Mouse (Mus musculus) hindbrain, embryonic 11.5 days (tissue): ENCODE data around the gene Snrpg. TPM values are rescaled to one million over a fixed set of nuclear protein-coding genes. Genes with fewer than 3 reads are reported as not detected.
A peak's percentile ranks its signal among the peaks of the same experiment; 100 is the strongest.

ENCODE experiments used
- ATAC-seq: fragments of 200-750 bp; cut with Nextera tagmentation; 2 replicates; pipeline ENCODE4 v1.8.0; 2017; ENCODE audit warnings: mild to moderate bottlenecking, moderate TSS enrichment, moderate library complexity; ENCODE audit not compliant: low FRiP score
- DNase-seq: peaks from one replicate; pipeline ENCODE4 v3.0.0-alpha.2; 2015; ENCODE audit warnings: low spot score
- H3K27ac ChIP-seq: fragments of 300-500 bp; sonication (generic); 2 replicates; pipeline ENCODE4 v1.5.1; 2014; ENCODE audit warnings: mild to moderate bottlenecking, low read depth, low read length
- H3K27me3 ChIP-seq: fragments of 300-500 bp; sonication (generic); 2 replicates; pipeline ENCODE4 v1.6.1; 2014; ENCODE audit warnings: mild to moderate bottlenecking, low read length, moderate library complexity, mixed read lengths; ENCODE audit not compliant: control insufficient read depth, insufficient read depth
- H3K36me3 ChIP-seq: fragments of 300-500 bp; sonication (generic); 2 replicates; pipeline ENCODE4 v1.6.1; 2014; ENCODE audit warnings: mild to moderate bottlenecking, low read length, moderate library complexity, mixed read lengths; ENCODE audit not compliant: control insufficient read depth, insufficient read depth
- H3K4me1 ChIP-seq: fragments of 300-500 bp; sonication (generic); replicated peaks from 2 replicates; pipeline ENCODE4 v1.6.1; 2014; ENCODE audit warnings: low read length, mixed read lengths; ENCODE audit not compliant: control insufficient read depth, insufficient read depth
- H3K4me2 ChIP-seq: fragments of 300-500 bp; sonication (generic); replicated peaks from 2 replicates; pipeline ENCODE4 v1.6.1; 2014; ENCODE audit warnings: mild to moderate bottlenecking, low read depth, low read length
- H3K4me3 ChIP-seq: fragments of 300-500 bp; sonication (generic); 2 replicates; pipeline ENCODE4 v1.5.1; 2014; ENCODE audit warnings: low read depth, low read length
- H3K9ac ChIP-seq: fragments of 300-500 bp; sonication (generic); 2 replicates; pipeline ENCODE4 v1.6.1; 2014; ENCODE audit warnings: low read depth, low read length
- H3K9me3 ChIP-seq: fragments of 300-500 bp; sonication (generic); 2 replicates; pipeline ENCODE4 v1.6.1; 2016; ENCODE audit warnings: low read length; ENCODE audit not compliant: control insufficient read depth
- WGBS: fragments of 180-500 bp; shearing (Covaris S2); extraction: QIAGEN DNeasy Blood & Tissue Kit; methylation state at CpG from one replicate; pipeline ENCODE4 v1.1.7; 2014; 5-methylcytosine and 5-hydroxymethylcytosine counted together
- polyA plus RNA-seq: library from polyadenylated mRNA; unstranded; fragments of >200 nt; fragmentation: Nextera tagmentation; extraction: Ambion mirVana; gene quantifications from 2 replicates; pipeline ENCODE4 v1.2.1, GENCODE M21; 2014

The Snrpg gene
- polyA plus RNA-seq, 1 experiment from 2014 or later = 651 TPM

- Histone ChIP-seq H3K27ac (no peak overlapping the region), H3K9ac (no peak overlapping the region), H3K4me3 (no peak overlapping the region), H3K9me3 (no peaks in the 10 kb centered on the region), H3K36me3 (peaks cover 23% of the 10 kb centered on the region), H3K27me3 (no peaks in the 10 kb centered on the region), H3K4me1 (no peaks in the 10 kb centered on the region), H3K4me2 (no peak overlapping the region)
- ATAC-seq (no peak), DNase-seq (no peak)
- WGBS = 87% methylated on average over 18 of the region's 18 CpGs
These were observed 17.4 kb downstream of the Snrpg start for GRCm38 (mm10) chr6:86388461-86388860.

GRCm38 (mm10) chr6:86391326-86391725 lies 20.2 kb downstream of the Snrpg start:
- WGBS = 96% methylated on average over 5 of the region's 5 CpGs
- Histone ChIP-seq H3K9me3 (no peaks in the 10 kb centered on the region), H3K27me3 (no peaks in the 10 kb centered on the region), H3K36me3 (peaks cover 19% of the 10 kb centered on the region), H3K9ac (no peak overlapping the region), H3K4me3 (no peak overlapping the region), H3K4me2 (no peak overlapping the region), H3K27ac (no peak overlapping the region), H3K4me1 (peaks cover 8% of the 10 kb centered on the region; the same call in 1 of the 2 replicates)
- DNase-seq = peak; percentile 42
- no peak for ATAC-seq

DNA sequence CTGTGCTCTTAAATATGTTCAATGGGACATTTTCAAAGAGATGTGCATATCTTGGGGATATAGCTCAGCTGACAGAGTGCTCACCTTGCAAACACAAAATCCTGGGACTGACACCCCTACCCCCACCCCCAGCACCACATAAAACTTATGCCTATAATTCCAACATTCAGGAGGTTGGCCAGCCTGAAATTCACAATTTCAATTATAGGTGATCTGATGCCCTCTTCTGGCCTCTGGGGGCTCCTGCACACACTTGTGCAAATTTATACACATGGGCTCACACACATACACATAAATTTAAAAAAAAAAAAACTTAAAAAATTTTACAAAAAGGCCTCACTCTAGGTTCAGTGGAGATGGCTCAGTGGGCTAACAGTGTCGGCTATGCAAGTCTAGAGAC lies 22.1 kb downstream of the Snrpg start:
- ATAC-seq = no peak
- peaks cover 19% of the 10 kb centered on the region for H3K36me3 ChIP-seq
- peaks cover 8% of the 10 kb centered on the region; the same call in 1 of the 2 replicates for H3K4me1 ChIP-seq
- H3K27ac ChIP-seq = no peak overlapping the region
- H3K4me2 ChIP-seq = no peak overlapping the region
- 93% methylated on average over 1 of the region's 1 CpGs for WGBS
- DNase-seq = no peak
- no peak overlapping the region for H3K4me3 ChIP-seq
- no peaks in the 10 kb centered on the region for H3K9me3 ChIP-seq
- H3K27me3 ChIP-seq = no peaks in the 10 kb centered on the region
- no peak overlapping the region for H3K9ac ChIP-seq

DNA sequence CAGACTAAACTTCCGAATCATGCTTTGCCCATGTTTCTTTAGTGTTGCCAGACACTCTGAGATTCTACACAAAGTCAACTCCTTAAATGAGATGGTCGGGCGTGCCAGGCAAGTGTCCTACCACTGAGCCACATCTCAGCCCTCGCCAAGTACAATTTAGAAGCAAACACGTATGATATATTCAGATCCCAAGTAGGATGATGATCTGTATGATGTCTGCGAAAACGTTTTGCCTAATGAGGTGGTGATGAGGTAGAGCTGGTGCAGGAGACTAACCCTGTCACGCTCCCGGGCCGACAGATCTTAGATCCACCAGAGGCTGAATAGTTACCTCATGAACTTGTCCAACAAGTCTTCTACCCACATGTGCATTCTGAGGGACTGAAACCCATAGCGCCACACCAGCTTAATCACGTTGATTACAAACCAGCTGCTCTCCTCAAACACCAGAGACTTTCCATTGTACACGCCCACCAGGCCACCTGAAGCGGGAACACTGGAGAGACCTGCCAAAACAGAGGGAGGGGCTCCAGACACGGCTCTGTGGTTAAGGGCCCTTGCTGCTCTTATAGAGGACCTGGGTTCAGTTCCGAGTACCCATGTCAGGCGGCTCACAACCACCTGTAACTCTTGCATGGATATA lies 23.1 kb downstream of the Snrpg start:
- Histone ChIP-seq H3K4me3 (no peak overlapping the region), H3K9me3 (no peaks in the 10 kb centered on the region), H3K9ac (no peak overlapping the region), H3K4me2 (no peak overlapping the region), H3K4me1 (peaks cover 8% of the 10 kb centered on the region; the same call in 1 of the 2 replicates), H3K27ac (no peak overlapping the region), H3K27me3 (no peaks in the 10 kb centered on the region), H3K36me3 (peaks cover 19% of the 10 kb centered on the region)
- no peak for ATAC-seq
- 95% methylated on average over 17 of the region's 17 CpGs for WGBS
- no peak for DNase-seq

DNA sequence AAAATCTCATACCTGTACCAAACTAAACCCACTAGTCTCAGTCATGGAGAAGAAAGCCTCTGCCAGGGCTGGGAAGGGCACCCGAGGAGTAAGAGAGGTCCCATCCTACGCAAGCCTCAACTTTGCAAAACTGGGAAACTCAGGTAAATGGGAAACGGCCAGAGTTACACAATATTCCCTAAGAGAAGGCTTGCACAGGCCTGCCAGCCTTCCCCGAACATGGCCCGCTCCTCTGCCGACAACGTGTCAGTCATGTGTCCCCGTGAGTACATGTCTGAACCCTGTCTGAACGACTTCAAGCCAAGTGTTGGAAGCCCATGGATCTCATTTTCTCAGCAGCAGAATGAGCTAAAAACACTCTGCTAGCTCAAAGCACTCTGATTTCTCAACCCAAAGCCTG lies 23.9 kb downstream of the Snrpg start:
- H3K4me3 ChIP-seq = peak overlapping the region; percentile 85; the same call in 1 of the 2 replicates
- H3K36me3 ChIP-seq = peaks cover 19% of the 10 kb centered on the region
- peaks cover 8% of the 10 kb centered on the region; the same call in 1 of the 2 replicates for H3K4me1 ChIP-seq
- no peak for DNase-seq
- peak overlapping the region; percentile 72; the same call in 1 of the 2 replicates for H3K4me2 ChIP-seq
- no peak overlapping the region for H3K27ac ChIP-seq
- no peaks in the 10 kb centered on the region for H3K27me3 ChIP-seq
- no peaks in the 10 kb centered on the region for H3K9me3 ChIP-seq
- no peak for ATAC-seq
- H3K9ac ChIP-seq = no peak overlapping the region
- WGBS = 87% methylated on average over 9 of the region's 9 CpGs

- no peaks in the 10 kb centered on the region for H3K9me3 ChIP-seq
- H3K9ac ChIP-seq = peak overlapping the region; percentile 92
- no peak for DNase-seq
- ATAC-seq = no peak
- peak overlapping the region; percentile 72 for H3K4me2 ChIP-seq
- H3K27me3 ChIP-seq = no peaks in the 10 kb centered on the region
- peaks cover 8% of the 10 kb centered on the region; the same call in 1 of the 2 replicates for H3K4me1 ChIP-seq
- H3K27ac ChIP-seq = no peak overlapping the region
- 41% methylated on average over 10 of the region's 10 CpGs for WGBS
- H3K4me3 ChIP-seq = peak overlapping the region; percentile 85
- H3K36me3 ChIP-seq = peaks cover 12% of the 10 kb centered on the region
These were observed 24.9 kb downstream of the Snrpg start for GRCm38 (mm10) chr6:86395969-86396368.

GRCm38 (mm10) chr6:86396581-86397256 lies 25.6 kb downstream of the Snrpg start, which contains the start of gene Pcyox1:
Gene Pcyox1, minus strand, starts transcription at chr6:86397154.
- Histone ChIP-seq H3K27ac (peak within 1 kb of the TSS; percentile 83), H3K4me2 (peak within 1 kb of the TSS; percentile 72), H3K4me1 (peaks cover 8% of the 10 kb centered on the region; the same call in 1 of the 2 replicates), H3K27me3 (no peaks in the 10 kb centered on the region), H3K36me3 (peaks cover 5% of the 10 kb centered on the region), H3K4me3 (peak within 1 kb of the TSS; percentile 85), H3K9me3 (no peaks in the 10 kb centered on the region), H3K9ac (peak within 1 kb of the TSS; percentile 92)
- ATAC-seq (peak; percentile 96), DNase-seq (peak; percentile 94)
- WGBS = under 1% methylated on average over 48 of the region's 51 CpGs

DNA sequence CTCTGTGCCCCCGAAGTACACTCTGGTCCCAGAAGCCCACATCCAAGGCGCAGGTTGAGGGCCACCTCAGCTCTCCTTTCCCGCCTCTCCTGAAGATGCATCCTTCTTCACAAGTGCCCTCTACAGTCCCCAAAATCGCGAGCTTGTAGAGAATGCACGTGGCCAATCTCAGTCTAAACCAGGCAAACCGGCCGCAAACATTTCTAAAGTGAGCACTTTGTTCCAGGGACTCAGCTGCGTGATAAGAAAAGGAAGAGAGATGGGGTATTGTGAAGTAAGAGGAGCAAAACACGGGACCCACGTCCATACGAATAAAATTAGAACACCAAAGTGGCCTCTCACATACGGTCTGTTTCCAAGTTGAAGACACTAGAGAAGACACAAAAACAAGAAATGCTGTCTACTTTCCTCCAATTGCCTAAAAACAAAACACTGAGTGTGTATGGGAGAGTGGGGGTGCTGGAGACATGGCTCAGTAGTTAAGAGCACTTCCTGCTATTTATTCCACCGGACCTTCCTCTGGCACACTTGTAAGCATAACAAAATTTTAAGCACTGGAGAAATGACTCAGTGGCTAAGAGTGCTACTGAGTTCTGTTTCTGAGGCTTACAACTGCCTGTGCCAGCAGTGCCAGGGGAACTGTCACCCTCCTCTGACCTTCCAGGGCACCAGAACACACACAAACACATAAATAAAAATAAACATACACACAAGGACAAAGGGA lies 26.3 kb downstream of the Snrpg start:
- Histone ChIP-seq H3K27ac (peak overlapping the region; percentile 83; the same call in 1 of the 2 replicates), H3K4me1 (peaks cover 8% of the 10 kb centered on the region; the same call in 1 of the 2 replicates), H3K9me3 (no peaks in the 10 kb centered on the region), H3K9ac (peak overlapping the region; percentile 92), H3K4me2 (peak overlapping the region; percentile 72), H3K4me3 (peak overlapping the region; percentile 85), H3K36me3 (no peaks in the 10 kb centered on the region), H3K27me3 (no peaks in the 10 kb centered on the region)
- DNase-seq (no peak), ATAC-seq (no peak)
- WGBS = 8% methylated on average over 14 of the region's 14 CpGs
